Mouse (Mus musculus) kidney, adult 2 months (tissue): ENCODE measurements around the gene Sost. TPM values are rescaled to one million over a fixed set of nuclear protein-coding genes. Genes with fewer than 3 reads are reported as not detected.

ENCODE experiments used
- DNase-seq: peaks from one replicate; pipeline ENCODE4 v3.0.0; 2021
- H3K27ac ChIP-seq: fragments of 200-500 bp; 2 replicates; pipeline ENCODE4 v1.5.1; 2012; ENCODE audit warnings: low read depth, low read length, control low read depth, inconsistent platforms; ENCODE audit not compliant: insufficient read depth
- H3K27me3 ChIP-seq: fragments of 200-500 bp; replicated peaks from 2 replicates; pipeline ENCODE4 v1.6.1; 2012; ENCODE audit warnings: mild to moderate bottlenecking, moderate library complexity, low read length, inconsistent platforms; ENCODE audit not compliant: control insufficient read depth, insufficient read depth
- H3K36me3 ChIP-seq: fragments of 200-500 bp; 2 replicates; pipeline ENCODE4 v1.6.1; 2012; ENCODE audit warnings: mild to moderate bottlenecking, moderate library complexity, low read length, inconsistent platforms; ENCODE audit not compliant: control insufficient read depth, insufficient read depth
- H3K4me1 ChIP-seq: fragments of 200-500 bp; 2 replicates; pipeline ENCODE4 v1.6.1; 2011; ENCODE audit warnings: low read length; ENCODE audit not compliant: control insufficient read depth, insufficient read depth
- H3K4me3 ChIP-seq: fragments of 200-500 bp; 2 replicates; pipeline ENCODE4 v1.5.1; 2011; ENCODE audit warnings: mild to moderate bottlenecking, low read depth, low read length, control low read depth; ENCODE audit not compliant: insufficient read depth
- CTCF ChIP-seq: fragments of 200-500 bp; conservative IDR thresholded peaks from 2 replicates; pipeline ENCODE4 v1.5.1; 2011; ENCODE audit warnings: low read depth, mild to moderate bottlenecking, control low read depth, low read length, moderate library complexity, mixed read lengths; ENCODE audit not compliant: insufficient read depth, insufficient read length
- POLR2A ChIP-seq: fragments of 200-500 bp; IDR thresholded peaks from one replicate; pipeline ENCODE4 v1.6.1; 2011; ENCODE audit warnings: low read depth, low read length, control low read depth
- WGBS: fragments of 180-500 bp; shearing (Covaris S2); methylation state at CpG from one replicate; pipeline ENCODE4 v1.1.7; 2018; 5-methylcytosine and 5-hydroxymethylcytosine counted together
- polyA plus RNA-seq: library from polyadenylated mRNA; depleted of rRNA; stranded (reverse); fragments of >200 nt; gene quantifications from 2 replicates; pipeline ENCODE4 v1.2.3, GENCODE M21; 2012

Sost gene
- polyA plus RNA-seq, 1 experiment: 2.0 TPM

- Histone ChIP-seq H3K4me1 (no peaks in the 10 kb centered on the region), H3K27ac (no peak overlapping the region), H3K4me3 (no peak overlapping the region), H3K36me3 (no peaks in the 10 kb centered on the region), H3K27me3 (no peaks in the 10 kb centered on the region)
- DNase-seq: no peak
- no peak for TF ChIP-seq POLR2A
- TF ChIP-seq CTCF: no peak
- WGBS: 67% methylated on average over 4 of the region's 4 CpGs
Observed at GRCm38 (mm10) chr11:101931978-101932377, 34.8 kb downstream of the Sost start.

GRCm38 (mm10) chr11:101928030-101928762 lies 38.6 kb downstream of the Sost start:
- peak; percentile 44 for DNase-seq
- 45% methylated on average over 25 of the region's 25 CpGs for WGBS
- TF ChIP-seq CTCF: peak; percentile 59
- no peak for TF ChIP-seq POLR2A
- H3K36me3 ChIP-seq: no peaks in the 10 kb centered on the region
- H3K27ac ChIP-seq: no peak overlapping the region
- H3K4me1 ChIP-seq: no peaks in the 10 kb centered on the region
- no peaks in the 10 kb centered on the region for H3K27me3 ChIP-seq
- no peak overlapping the region for H3K4me3 ChIP-seq

- Histone ChIP-seq H3K4me3 (no peak overlapping the region), H3K27ac (no peak overlapping the region), H3K4me1 (no peaks in the 10 kb centered on the region), H3K36me3 (no peaks in the 10 kb centered on the region), H3K27me3 (no peaks in the 10 kb centered on the region)
- 85% methylated on average over 10 of the region's 10 CpGs for WGBS
- DNase-seq: no peak
- TF ChIP-seq CTCF: no peak
- TF ChIP-seq POLR2A: no peak
Observed at GRCm38 (mm10) chr11:101926951-101927589, 39.7 kb downstream of the Sost start.

- WGBS: 48% methylated on average over 6 of the region's 6 CpGs
- H3K27ac ChIP-seq: no peak overlapping the region
- TF ChIP-seq POLR2A (no peak), CTCF (no peak)
Observed at GRCm38 (mm10) chr11:101925636-101926035, 41.2 kb downstream of the Sost start.

GRCm38 (mm10) chr11:101924441-101924976 lies 42.3 kb downstream of the Sost start:
- peak; percentile 31 for DNase-seq
- TF ChIP-seq POLR2A: no peak
- TF ChIP-seq CTCF: no peak
- Histone ChIP-seq H3K27ac (no peak overlapping the region), H3K36me3 (no peaks in the 10 kb centered on the region), H3K4me1 (no peaks in the 10 kb centered on the region), H3K27me3 (no peaks in the 10 kb centered on the region), H3K4me3 (no peak overlapping the region)
- WGBS: 64% methylated on average over 19 of the region's 19 CpGs

More at GRCm38 (mm10) chr11:101925636-101926035, 41.2 kb downstream of the Sost start:
- H3K4me3 ChIP-seq: no peak overlapping the region
- DNase-seq: no peak
- no peaks in the 10 kb centered on the region for H3K36me3 ChIP-seq
- no peaks in the 10 kb centered on the region for H3K27me3 ChIP-seq
- no peaks in the 10 kb centered on the region for H3K4me1 ChIP-seq

- 93% methylated on average over 6 of the region's 6 CpGs for WGBS
- Histone ChIP-seq H3K4me1 (no peaks in the 10 kb centered on the region), H3K27me3 (no peaks in the 10 kb centered on the region), H3K4me3 (no peak overlapping the region), H3K36me3 (no peaks in the 10 kb centered on the region), H3K27ac (no peak overlapping the region)
- DNase-seq: no peak
- no peak for TF ChIP-seq CTCF
- no peak for TF ChIP-seq POLR2A
Observed at GRCm38 (mm10) chr11:101923988-101924387, 42.8 kb downstream of the Sost start.

- no peak overlapping the region for H3K4me3 ChIP-seq
- no peak for TF ChIP-seq POLR2A
- TF ChIP-seq CTCF: no peak
- H3K4me1 ChIP-seq: no peaks in the 10 kb centered on the region
- H3K27me3 ChIP-seq: no peaks in the 10 kb centered on the region
- H3K27ac ChIP-seq: no peak overlapping the region
- no peaks in the 10 kb centered on the region for H3K36me3 ChIP-seq
- no peak for DNase-seq
- 76% methylated on average over 12 of the region's 12 CpGs for WGBS
Observed at GRCm38 (mm10) chr11:101921361-101921952, 45.4 kb downstream of the Sost start.
